Mouse (Mus musculus): Measurements from ENCODE around the gene Pimreg. TPM values are rescaled to one million over a fixed set of nuclear protein-coding genes. Genes with fewer than 3 reads are reported as not detected.

The Pimreg gene
- polyA plus RNA-seq, 1 experiment, result 3.7 TPM

GRCm38 (mm10) chr11:72026516-72026915 is 15.3 kb upstream of the Pimreg start:
- no peak for DNase-seq (ENCODE audit: low read depth, low spot score)
- 84% methylated on average over 9 of the region's 9 CpGs for WGBS

GRCm38 (mm10) chr11:72027836-72028235 is 14.0 kb upstream of the Pimreg start:
- DNase-seq (ENCODE audit: low read depth, low spot score), result no peak
- 60% methylated on average over 9 of the region's 9 CpGs for WGBS

- DNase-seq (ENCODE audit: low read depth, low spot score), result no peak
- 15% methylated on average over 23 of the region's 23 CpGs for WGBS
Observed at GRCm38 (mm10) chr11:72029143-72029542, 12.7 kb upstream of the Pimreg start.

- DNase-seq (ENCODE audit: low read depth, low spot score), result no peak
- 85% methylated on average over 7 of the region's 7 CpGs for WGBS
Observed at GRCm38 (mm10) chr11:72031353-72031752, 10.5 kb upstream of the Pimreg start.

GRCm38 (mm10) chr11:72032091-72032490 is 9.7 kb upstream of the Pimreg start:
- 70% methylated on average over 4 of the region's 4 CpGs for WGBS
- no peak for DNase-seq (ENCODE audit: low read depth, low spot score)

GRCm38 (mm10) chr11:72032589-72032988 is 9.2 kb upstream of the Pimreg start:
- WGBS, result 75% methylated on average over 3 of the region's 3 CpGs
- DNase-seq (ENCODE audit: low read depth, low spot score), result no peak

GRCm38 (mm10) chr11:72037409-72037808 is 4.4 kb upstream of the Pimreg start, which contains the start of gene Aipl1:
Gene Aipl1 (minus strand): TSS chr11:72037509.
- DNase-seq (ENCODE audit: low read depth, low spot score), result no peak
- 59% methylated on average over 4 of the region's 4 CpGs for WGBS

GRCm38 (mm10) chr11:72037996-72038395 is 3.8 kb upstream of the Pimreg start:
- 2% methylated on average over 4 of the region's 4 CpGs for WGBS
- no peak for DNase-seq (ENCODE audit: low read depth, low spot score)

GRCm38 (mm10) chr11:72039599-72040386 is 2.0 kb upstream of the Pimreg start:
- WGBS, result 41% methylated on average over 16 of the region's 16 CpGs
- DNase-seq (ENCODE audit: low read depth, low spot score), result no peak

GRCm38 (mm10) chr11:72041290-72041767 is 503 bp upstream of the Pimreg start:
- no peak for DNase-seq (ENCODE audit: low read depth, low spot score)
- 32% methylated on average over 6 of the region's 6 CpGs for WGBS

GRCm38 (mm10) chr11:72042631-72043030 is 799 bp downstream of the Pimreg start:
- 3% methylated on average over 14 of the region's 14 CpGs for WGBS
- DNase-seq (ENCODE audit: low read depth, low spot score), result no peak

- no peak for DNase-seq (ENCODE audit: low read depth, low spot score)
- 62% methylated on average over 3 of the region's 3 CpGs for WGBS
Observed at GRCm38 (mm10) chr11:72044231-72044630, 2.4 kb downstream of the Pimreg start.

GRCm38 (mm10) chr11:72048730-72049129 is 6.9 kb downstream of the Pimreg start:
- no peak for DNase-seq (ENCODE audit: low read depth, low spot score)
- WGBS, result 85% methylated on average over 6 of the region's 6 CpGs

- 90% methylated on average over 8 of the region's 8 CpGs for WGBS
- DNase-seq (ENCODE audit: low read depth, low spot score), result no peak
Observed at GRCm38 (mm10) chr11:72049171-72049759, 7.4 kb downstream of the Pimreg start.

GRCm38 (mm10) chr11:72050168-72050894 is 8.5 kb downstream of the Pimreg start:
- WGBS, result 46% methylated on average over 14 of the region's 14 CpGs
- DNase-seq (ENCODE audit: low read depth, low spot score), result no peak

GRCm38 (mm10) chr11:72050895-72051858 is 9.3 kb downstream of the Pimreg start:
- 22% methylated on average over 45 of the region's 45 CpGs for WGBS

GRCm38 (mm10) chr11:72052221-72052620 is 10.4 kb downstream of the Pimreg start:
- DNase-seq (ENCODE audit: low read depth, low spot score), result no peak
- WGBS, result 77% methylated on average over 3 of the region's 3 CpGs

More at GRCm38 (mm10) chr11:72050895-72051858, 9.3 kb downstream of the Pimreg start:
- no peak for DNase-seq (ENCODE audit: low read depth, low spot score)

- WGBS, result 16% methylated on average over 5 of the region's 5 CpGs
- no peak for DNase-seq (ENCODE audit: low read depth, low spot score)
Observed at GRCm38 (mm10) chr11:72052636-72053035, 10.8 kb downstream of the Pimreg start.

- WGBS, result 35% methylated on average over 2 of the region's 2 CpGs
- no peak for DNase-seq (ENCODE audit: low read depth, low spot score)
Observed at GRCm38 (mm10) chr11:72055176-72055575, 13.3 kb downstream of the Pimreg start.
